Mouse (Mus musculus) heart, adult 18-20 months (tissue): ENCODE results near the gene Prrg4. TPM values are rescaled to one million over a fixed set of nuclear protein-coding genes. Genes with fewer than 3 reads are reported as not detected.
A peak's percentile ranks its signal among the peaks of the same experiment; 100 is the strongest.
"Not testable (repeated sequence)": the region's sequence is repeated elsewhere in the genome, so short reads cannot be mapped to it uniquely, and the experiment has no call there.

ENCODE experiments used
- DNase-seq, 2 experiments: peaks; one replicate each; pipeline ENCODE4 v3.0.0; 2021 to 2022; ENCODE audit warnings: mixed read lengths in 1 of 2
- total RNA-seq, 2 experiments: library from RNA; stranded (reverse); gene quantifications; 2 replicates each; pipeline ENCODE4 v1.2.3; 2021

Gene Prrg4
- total RNA-seq, 2 experiments from 2014 or later = 0.69 to 0.72 TPM

DNA sequence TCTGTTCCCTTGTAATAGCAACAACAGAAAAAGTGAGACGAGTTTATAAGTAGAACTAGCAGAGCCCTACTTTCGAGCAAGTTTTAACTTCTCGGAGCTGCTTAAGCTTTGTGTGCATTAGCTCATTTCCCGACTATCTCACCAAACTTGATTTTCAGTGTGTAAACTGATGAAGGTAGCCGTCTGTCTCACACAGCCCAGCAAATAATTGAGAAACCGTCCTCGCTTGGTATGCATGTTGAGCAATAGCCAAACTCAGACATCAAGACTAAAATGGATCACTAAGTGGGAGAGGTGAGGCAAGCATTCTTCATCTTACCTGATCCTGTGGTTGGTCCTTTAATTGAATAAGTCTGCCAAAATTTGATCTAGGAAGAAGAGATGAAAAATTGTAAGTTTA, 7.9 kb downstream of the Prrg4 start:
- no peak for DNase-seq

GRCm38 (mm10) chr2:104840974-104841373, 8.7 kb downstream of the Prrg4 start:
- no peak for DNase-seq

DNA sequence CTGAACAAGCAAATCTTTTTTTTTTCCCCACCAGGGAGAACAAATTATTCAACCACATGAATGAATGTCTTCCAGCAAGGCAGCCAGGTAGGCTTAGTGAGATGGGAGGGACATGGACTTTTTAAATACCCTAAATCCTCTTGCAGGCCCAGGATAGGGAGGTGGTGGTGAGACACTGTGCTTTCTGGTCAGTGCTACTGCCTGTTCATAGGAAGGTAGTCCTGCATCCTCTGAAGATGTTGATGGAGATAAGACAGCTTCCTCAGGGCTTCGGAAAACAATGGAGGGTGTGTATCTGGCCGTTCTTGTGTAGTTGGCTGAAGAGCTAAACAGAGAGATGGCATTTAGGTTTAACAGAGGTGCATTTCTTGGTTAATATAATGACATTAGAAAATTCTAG, 17.2 kb downstream of the Prrg4 start:
- DNase-seq = peak in 1 of 2 experiments; percentile 36

GRCm38 (mm10) chr2:104826191-104826590, 23.5 kb downstream of the Prrg4 start:
- no peak for DNase-seq

DNA sequence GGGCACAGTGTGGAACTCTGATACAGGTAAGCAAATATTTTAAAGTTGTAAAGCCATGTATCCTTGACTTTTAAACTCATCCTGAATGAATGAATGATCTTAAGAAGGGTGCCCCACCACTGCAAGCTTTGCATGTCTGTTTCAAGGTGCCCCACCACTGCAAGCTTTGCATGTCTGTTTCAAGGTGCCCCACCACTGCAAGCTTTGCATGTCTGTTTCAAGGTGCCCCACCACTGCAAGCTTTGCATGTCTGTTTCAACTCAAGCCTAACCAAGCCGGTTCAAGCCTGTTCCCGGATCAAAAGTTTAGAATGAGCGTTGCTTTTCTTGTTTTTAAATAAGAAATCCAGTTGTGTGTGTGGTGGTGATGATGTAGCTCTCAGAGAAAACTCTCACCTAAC, 30.9 kb downstream of the Prrg4 start:
- not testable (repeated sequence) for DNase-seq

GRCm38 (mm10) chr2:104817555-104818330, 31.9 kb downstream of the Prrg4 start:
- peak in 1 of 2 experiments; percentile 18 for DNase-seq

- DNase-seq = peak; percentile 92 to 94
Measured at GRCm38 (mm10) chr2:104816866-104817439, 32.7 kb downstream of the Prrg4 start.

DNA sequence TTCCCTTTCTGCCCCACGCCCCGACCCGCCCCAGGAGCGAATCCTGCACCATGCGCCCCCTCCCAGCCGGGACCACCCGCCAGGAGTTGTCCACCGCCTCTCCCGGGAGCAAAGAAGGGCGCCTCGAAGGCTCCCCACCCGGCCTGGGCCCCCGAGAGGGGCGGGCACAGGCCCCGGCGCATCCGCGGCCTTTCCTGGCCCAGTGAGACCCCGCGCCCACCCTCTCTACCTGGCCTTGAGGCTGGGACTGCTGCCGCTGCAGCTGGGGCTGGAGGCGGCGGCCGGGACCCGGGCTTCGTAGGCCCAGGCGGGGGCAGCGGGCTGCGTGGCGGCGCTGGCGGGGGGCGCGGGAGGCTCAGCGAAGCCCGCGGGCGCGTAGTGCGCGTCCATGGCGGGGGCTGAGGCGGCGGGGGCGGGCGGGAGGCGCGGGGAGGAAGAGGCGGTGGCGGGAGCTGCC, 33.3 kb downstream of the Prrg4 start, which contains the start of gene Qser1:
Gene Qser1, minus strand, starts transcription at position 390 of the 457 bp plus-strand sequence.
- no peak for DNase-seq

DNA sequence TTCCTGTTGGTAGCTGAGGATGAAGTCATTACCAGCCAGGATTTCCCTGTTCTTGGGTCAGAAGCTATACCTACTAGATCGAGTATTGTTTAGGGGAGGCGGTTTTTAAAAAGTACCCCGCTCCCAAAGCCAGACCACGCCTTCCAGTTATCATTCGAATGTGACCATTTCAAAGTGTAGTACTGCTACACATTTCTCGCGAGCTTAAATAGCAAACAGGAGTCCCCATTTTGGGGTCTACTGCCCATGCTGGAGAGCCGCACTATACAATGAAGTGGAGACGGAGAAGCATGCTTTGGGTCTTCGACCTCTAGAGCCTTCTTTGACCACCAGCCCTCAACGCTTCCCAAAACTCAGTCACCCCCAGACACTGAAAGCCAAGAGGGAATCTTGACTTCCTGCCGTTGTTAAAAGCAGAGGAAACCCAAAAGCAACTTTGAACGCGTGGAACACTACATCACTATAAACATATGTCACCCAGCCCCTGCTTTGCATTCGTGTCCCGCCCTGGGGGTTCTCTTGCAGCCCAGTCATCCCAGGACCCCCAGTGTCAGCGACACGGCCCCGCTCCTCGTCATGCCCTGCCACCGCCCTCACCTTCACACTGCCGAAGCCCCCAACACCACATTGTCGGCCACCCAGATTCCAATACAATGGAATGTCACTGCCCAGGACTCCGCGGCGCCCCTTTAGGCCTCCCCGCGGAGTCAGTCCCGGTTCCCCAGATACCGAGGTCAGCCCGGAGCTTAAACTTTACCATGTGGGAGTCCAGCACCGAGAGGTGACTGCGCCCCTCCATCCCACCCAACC, 33.9 kb downstream of the Prrg4 start:
- peak; percentile 35 to 64 for DNase-seq

DNA sequence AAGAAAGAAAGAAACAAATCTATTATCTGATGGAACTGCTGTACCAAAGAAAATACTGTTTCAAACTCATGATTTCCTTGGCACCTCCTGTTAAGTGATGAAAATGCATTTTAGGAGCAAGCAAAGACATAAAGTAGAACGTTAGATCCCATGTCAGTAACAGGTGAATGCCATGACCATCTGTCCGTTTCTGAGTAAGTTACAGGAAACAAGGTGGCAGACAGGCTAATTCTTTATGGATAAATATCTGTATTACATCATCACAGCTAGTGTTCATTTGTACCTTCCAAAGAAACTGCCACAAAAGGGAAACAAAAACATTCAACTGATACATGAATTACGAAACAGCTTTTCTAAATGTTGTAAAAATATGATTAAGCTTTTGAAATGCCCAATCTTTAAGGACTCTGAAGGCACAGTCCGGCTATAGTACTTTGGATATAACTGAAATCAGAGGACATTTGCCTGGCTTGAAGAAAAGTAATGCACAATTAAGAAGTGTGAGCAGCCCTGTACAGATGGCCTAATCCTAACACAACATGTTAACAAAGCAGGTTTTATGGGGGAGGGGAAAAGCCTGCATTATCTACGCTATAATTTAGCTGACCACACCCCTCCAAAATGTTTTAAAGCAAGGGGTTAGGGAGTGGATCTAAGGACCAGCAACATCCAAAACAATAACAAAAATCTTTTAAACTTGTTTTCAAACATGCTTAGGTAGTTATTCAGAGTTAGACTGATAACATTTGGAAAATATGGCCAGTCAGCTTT, 35.3 kb downstream of the Prrg4 start:
- no peak for DNase-seq

- no peak for DNase-seq
Measured at GRCm38 (mm10) chr2:104805435-104805834, 44.2 kb downstream of the Prrg4 start.

Other genes starting within 250 kb of the Prrg4 start
- gene Tcp11l1, start 137.7 kb downstream of the Prrg4 start, total RNA-seq = 1 to 10 TPM; 6.8 to 7.2 TPM
- gene Pin1rt1, start 133.5 kb downstream of the Prrg4 start, total RNA-seq = not detected
- 1 to 10 TPM; 1.6 to 1.8 TPM for gene Depdc7, start 107.0 kb downstream of the Prrg4 start, total RNA-seq
- gene Qser1, start 33.1 kb downstream of the Prrg4 start, total RNA-seq = 10 to 100 TPM; 26.5 to 28.1 TPM
- 1 to 10 TPM; 3.1 to 4.4 TPM for gene Ccdc73, start 17.9 kb upstream of the Prrg4 start, total RNA-seq
- gene Eif3m, start 167.2 kb upstream of the Prrg4 start, total RNA-seq = 100 to 1,000 TPM; 139 to 145 TPM
- not detected for gene Gm11060, start 242.1 kb upstream of the Prrg4 start, total RNA-seq